Mouse (Mus musculus): ENCODE data around the gene Tmem218.

Gene Tmem218

GRCm38 (mm10) chr9:37232201-37233195 is 24.5 kb downstream of the Tmem218 start:
- DNase-seq (ENCODE audit: low spot score): no peak

- peak; percentile 54 for DNase-seq (ENCODE audit: low spot score)
Measured at GRCm38 (mm10) chr9:37235951-37236737, 28.1 kb downstream of the Tmem218 start.

- DNase-seq (ENCODE audit: low spot score): no peak
Measured at GRCm38 (mm10) chr9:37242764-37243163, 34.7 kb downstream of the Tmem218 start.

GRCm38 (mm10) chr9:37244600-37244999 is 36.6 kb downstream of the Tmem218 start:
- no peak for DNase-seq (ENCODE audit: low spot score)

GRCm38 (mm10) chr9:37245404-37245803 is 37.4 kb downstream of the Tmem218 start:
- no peak for DNase-seq (ENCODE audit: low spot score)

GRCm38 (mm10) chr9:37245810-37246209 is 37.8 kb downstream of the Tmem218 start:
- DNase-seq (ENCODE audit: low spot score): no peak

- DNase-seq (ENCODE audit: low spot score): no peak
Measured at GRCm38 (mm10) chr9:37247429-37247828, 39.4 kb downstream of the Tmem218 start.

GRCm38 (mm10) chr9:37248381-37248906 is 40.4 kb downstream of the Tmem218 start:
- DNase-seq (ENCODE audit: low spot score): no peak

- no peak for DNase-seq (ENCODE audit: low spot score)
Measured at GRCm38 (mm10) chr9:37249976-37250375, 42.0 kb downstream of the Tmem218 start.

- DNase-seq (ENCODE audit: low spot score): no peak
Measured at GRCm38 (mm10) chr9:37250631-37251030, 42.6 kb downstream of the Tmem218 start.

GRCm38 (mm10) chr9:37254531-37255110 is 46.6 kb downstream of the Tmem218 start:
- no peak for DNase-seq (ENCODE audit: low spot score)

GRCm38 (mm10) chr9:37255149-37255888 is 47.3 kb downstream of the Tmem218 start, which contains the start of gene Slc37a2:
Gene Slc37a2 (minus strand): TSS chr9:37255738.
- DNase-seq (ENCODE audit: low spot score): peak; percentile 60

GRCm38 (mm10) chr9:37255889-37256225 is 47.8 kb downstream of the Tmem218 start:
- DNase-seq (ENCODE audit: low spot score): peak; percentile 74

- DNase-seq (ENCODE audit: low spot score): no peak
Measured at GRCm38 (mm10) chr9:37266622-37267021, 58.6 kb downstream of the Tmem218 start.

All from adipocyte (in vitro differentiated cells).